ENCODE assay signal across 14 mouse cellular contexts in the genomic region with DNA sequence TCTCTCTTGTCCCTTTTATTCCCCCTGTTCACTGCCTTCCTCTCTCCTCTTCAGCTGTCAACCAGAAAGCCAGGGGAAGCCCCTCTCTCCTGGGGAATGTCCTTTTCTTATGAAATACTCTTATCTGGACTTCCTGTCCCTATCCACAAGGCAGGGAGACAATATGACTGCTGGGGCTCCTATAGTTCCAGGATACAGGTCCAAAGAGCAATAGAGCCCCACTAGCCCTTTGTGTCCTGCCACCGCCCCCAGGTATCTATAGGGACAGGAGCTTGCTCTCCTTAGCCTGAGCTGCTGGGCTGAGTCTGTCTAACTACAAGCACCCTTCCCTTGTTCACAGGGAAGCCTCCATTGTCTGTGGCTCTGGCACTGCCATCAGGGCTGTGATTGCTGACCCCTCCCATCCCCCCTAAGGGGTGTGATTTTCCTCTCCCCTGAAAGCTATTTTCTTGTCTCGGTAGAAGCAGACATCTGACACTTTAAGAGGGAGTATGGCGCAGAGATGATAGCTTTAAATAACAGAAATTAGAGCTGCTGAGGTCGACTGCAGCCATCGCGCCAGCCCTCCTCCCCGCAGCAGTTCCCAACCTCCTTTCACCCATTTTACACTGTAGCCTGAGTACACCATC. TPM values are rescaled to one million over a fixed set of nuclear protein-coding genes. Genes with fewer than 3 reads are reported as not detected.
DNase-seq lines count a peak whose midpoint lies in the region; ATAC-seq lines count a peak whose summit lies in the region.
"Had no signal": no experiment of that assay in that cellular context is flagged by ENCODE, and none has a peak within 500 bp of the region (broad histone marks: within the 10 kb centered on the region; RNA-seq: fewer than 3 reads in every experiment).

No protein-coding gene starts in this region.

- H3K4me1 ChIP-seq in kidney, embryonic 15.5 days = peaks cover 64% of the 10 kb centered on the region
- H3K4me1 ChIP-seq in forebrain, embryonic 16.5 days (replicated peaks; ENCODE audit: control insufficient read depth, insufficient read depth, low read length) = peaks cover 66% of the 10 kb centered on the region
- peaks cover 77% of the 10 kb centered on the region for H3K4me1 ChIP-seq in limb, embryonic 10.5 days
- peaks cover 59% of the 10 kb centered on the region for H3K4me1 ChIP-seq in neural tube, embryonic 15.5 days

- H3K4me2 ChIP-seq in kidney, embryonic 15.5 days = no peak overlapping the region
- H3K4me2 ChIP-seq in forebrain, embryonic 16.5 days (ENCODE audit: low read length) = no peak overlapping the region
- no peak overlapping the region for H3K4me2 ChIP-seq in neural tube, embryonic 15.5 days
- H3K4me2 ChIP-seq: hindbrain, embryonic 15.5 days had no signal

- no peak for DNase-seq in kidney, adult 9 months
- DNase-seq in limb, embryonic 10.5 days (ENCODE audit: low spot score) = no peak
- no peak for DNase-seq in spleen, postnatal 14 days (ENCODE audit: low spot score in 2 of 2)
- DNase-seq in layer of hippocampus, postnatal 36 days = no peak
- no peak for DNase-seq in retina, embryonic 14.5 days (ENCODE audit: low spot score)
- DNase-seq: adrenal gland, postnatal 36 days; cerebellum, adult 11-12 months; kidney, postnatal 4 days; spleen, adult 18-20 months had no signal

- H3K27ac ChIP-seq in kidney, embryonic 15.5 days = peak overlapping the region; percentile 63
- H3K27ac ChIP-seq in forebrain, embryonic 16.5 days (ENCODE audit: low read length) = peak overlapping the region; percentile 100
- peak overlapping the region; percentile 90 for H3K27ac ChIP-seq in limb, embryonic 10.5 days
- H3K27ac ChIP-seq in neural tube, embryonic 15.5 days (replicated peaks) = peak overlapping the region; percentile 35; the same call in 1 of the 2 replicates

- H3K9me3 ChIP-seq in kidney, embryonic 15.5 days (replicated peaks) = no peaks in the 10 kb centered on the region
- H3K9me3 ChIP-seq in forebrain, embryonic 16.5 days (ENCODE audit: control insufficient read depth, low read length) = no peaks in the 10 kb centered on the region
- H3K9me3 ChIP-seq in limb, embryonic 10.5 days (replicated peaks) = no peaks in the 10 kb centered on the region
- no peaks in the 10 kb centered on the region for H3K9me3 ChIP-seq in neural tube, embryonic 15.5 days (replicated peaks)
- H3K9me3 ChIP-seq: hindbrain, embryonic 15.5 days had no signal

- 0 out of 2 replicates have a peak overlapping the region, but pooled peaks have one; percentile 8 for H3K9ac ChIP-seq in kidney, embryonic 15.5 days
- H3K9ac ChIP-seq in forebrain, embryonic 16.5 days (replicated peaks; ENCODE audit: low read depth, low read length) = peak overlapping the region; percentile 37; the same call in 1 of the 2 replicates
- no peak overlapping the region for H3K9ac ChIP-seq in neural tube, embryonic 15.5 days (replicated peaks)
- H3K9ac ChIP-seq: hindbrain, embryonic 15.5 days had no signal

- H3K4me3 ChIP-seq in kidney, embryonic 15.5 days (replicated peaks) = no peak overlapping the region
- no peak overlapping the region for H3K4me3 ChIP-seq in forebrain, embryonic 16.5 days (replicated peaks; ENCODE audit: low read length)
- no peak overlapping the region for H3K4me3 ChIP-seq in limb, embryonic 10.5 days
- H3K4me3 ChIP-seq in neural tube, embryonic 15.5 days (replicated peaks) = no peak overlapping the region
- H3K4me3 ChIP-seq: hindbrain, embryonic 15.5 days had no signal

- peaks cover 12% of the 10 kb centered on the region; the same call in 1 of the 2 replicates for H3K27me3 ChIP-seq in kidney, embryonic 15.5 days
- H3K27me3 ChIP-seq in forebrain, embryonic 16.5 days (replicated peaks; ENCODE audit: control insufficient read depth, insufficient read depth, low read length) = no peaks in the 10 kb centered on the region
- peaks cover 66% of the 10 kb centered on the region for H3K27me3 ChIP-seq in limb, embryonic 10.5 days (ENCODE audit: low read depth, poor library complexity, severe bottlenecking)
- H3K27me3 ChIP-seq in neural tube, embryonic 15.5 days (replicated peaks) = peaks cover 15% of the 10 kb centered on the region
- H3K27me3 ChIP-seq: hindbrain, embryonic 15.5 days had no signal

- peak; percentile 20; the same call in 1 of the 2 replicates for ATAC-seq in kidney, embryonic 15.5 days (replicated peaks; ENCODE audit: low FRiP score)
- peak; percentile 16 for ATAC-seq in forebrain, embryonic 16.5 days
- ATAC-seq in neural tube, embryonic 15.5 days (ENCODE audit: low FRiP score) = no peak

- 22% methylated on average over 7 of the region's 7 CpGs for WGBS in kidney, embryonic 15.5 days
- WGBS in forebrain, embryonic 16.5 days = 32% methylated on average over 7 of the region's 7 CpGs
- WGBS in limb, embryonic 10.5 days = 16% methylated on average over 7 of the region's 7 CpGs
- 14% methylated on average over 7 of the region's 7 CpGs for WGBS in neural tube, embryonic 15.5 days

- H3K36me3 ChIP-seq in kidney, embryonic 15.5 days = no peaks in the 10 kb centered on the region
- H3K36me3 ChIP-seq in forebrain, embryonic 16.5 days (ENCODE audit: control insufficient read depth, insufficient read depth) = no peaks in the 10 kb centered on the region
- no peaks in the 10 kb centered on the region for H3K36me3 ChIP-seq in limb, embryonic 10.5 days
- no peaks in the 10 kb centered on the region for H3K36me3 ChIP-seq in neural tube, embryonic 15.5 days
- H3K36me3 ChIP-seq: hindbrain, embryonic 15.5 days had no signal

RNA-seq across cellular contexts. Expression of a gene that starts 3.2 kb away (rescaled TPM):
- 0.29 and 0.44 TPM in 2 replicates for polyA plus RNA-seq in kidney, embryonic 15.5 days (2015; fragmentation: Nextera tagmentation; extraction: Ambion mirVana)
- polyA plus RNA-seq in forebrain, embryonic 16.5 days (2015; fragmentation: Nextera tagmentation; extraction: Ambion mirVana) = 0.51 and 0.79 TPM in 2 replicates
- polyA plus RNA-seq in limb, embryonic 10.5 days (2016; fragmentation: Nextera tagmentation; extraction: Ambion mirVana) = 0.26 and 0.34 TPM in 2 replicates
- 0.13 and 0.15 TPM in 2 replicates for polyA plus RNA-seq in neural tube, embryonic 15.5 days (2015; fragmentation: Nextera tagmentation; extraction: Ambion mirVana)
- total RNA-seq in layer of hippocampus, postnatal 36 days (2021) = under 1 TPM; 0.30 to 0.73 TPM
- total RNA-seq: megakaryocyte-erythroid progenitor cell, adult 5-6 weeks had no signal

RNA-seq across cellular contexts. Expression of a gene that starts 51.8 kb away (rescaled TPM):
- polyA plus RNA-seq in kidney, embryonic 15.5 days (2015; fragmentation: Nextera tagmentation; extraction: Ambion mirVana) = 28.0 and 29.7 TPM in 2 replicates
- 9.2 and 11.7 TPM in 2 replicates for polyA plus RNA-seq in forebrain, embryonic 16.5 days (2015; fragmentation: Nextera tagmentation; extraction: Ambion mirVana)
- 45.3 and 59.9 TPM in 2 replicates for polyA plus RNA-seq in limb, embryonic 10.5 days (2016; fragmentation: Nextera tagmentation; extraction: Ambion mirVana)
- polyA plus RNA-seq in neural tube, embryonic 15.5 days (2015; fragmentation: Nextera tagmentation; extraction: Ambion mirVana) = 20.6 and 21.5 TPM in 2 replicates
- total RNA-seq in layer of hippocampus, postnatal 36 days (2021) = 10 to 100 TPM; 11.4 to 13.3 TPM
- total RNA-seq: megakaryocyte-erythroid progenitor cell, adult 5-6 weeks had no signal

Comparison
In these comparisons a context has a peak if more than half of its experiments do, and no peak if none do; other contexts are left out.
1. H3K27ac ChIP-seq: peak in every context shown above with its lines; median percentile 100 in forebrain, embryonic 16.5 days; 90 in limb, embryonic 10.5 days; 63 in kidney, embryonic 15.5 days; 35 in neural tube, embryonic 15.5 days.